Mouse (Mus musculus) CH12F3 (cell line): ENCODE measurements around the gene Sirt7.

Experiments
- in situ Hi-C: fragments of 300-500 bp; cut with MboI; formaldehyde crosslinking; loops from 2 replicates; pipeline ENCODE4 v1.14.3; 2020; ENCODE audit warnings: low sequenced_read_pairs

The Sirt7 gene

GRCm38 (mm10) chr11:120641255-120641654 is 16.2 kb upstream of the Sirt7 start:
- in situ Hi-C loops = no loop called here

- in situ Hi-C loops = no loop called here
These were observed 9.8 kb upstream of the Sirt7 start for GRCm38 (mm10) chr11:120634810-120635209.

- in situ Hi-C loops = no loop called here
These were observed 8.7 kb upstream of the Sirt7 start, which contains the start of gene Mafg for GRCm38 (mm10) chr11:120633520-120634343. Gene Mafg (minus strand): TSS chr11:120633600.

- in situ Hi-C loops = no loop called here
These were observed 7.8 kb upstream of the Sirt7 start for GRCm38 (mm10) chr11:120632559-120633519.

- in situ Hi-C loops = no loop called here
These were observed 6.8 kb upstream of the Sirt7 start for GRCm38 (mm10) chr11:120631726-120632448.

GRCm38 (mm10) chr11:120630881-120631725 is 6.1 kb upstream of the Sirt7 start:
- in situ Hi-C loops = no loop called here

GRCm38 (mm10) chr11:120630401-120630871 is 5.4 kb upstream of the Sirt7 start:
- in situ Hi-C loops = no loop called here

GRCm38 (mm10) chr11:120629911-120630310 is 4.9 kb upstream of the Sirt7 start:
- in situ Hi-C loops = no loop called here

- in situ Hi-C loops = no loop called here
These were observed 4.3 kb upstream of the Sirt7 start for GRCm38 (mm10) chr11:120629341-120629730.

GRCm38 (mm10) chr11:120628601-120629340 is 3.7 kb upstream of the Sirt7 start:
- in situ Hi-C loops = no loop called here

GRCm38 (mm10) chr11:120627468-120628300 is 2.6 kb upstream of the Sirt7 start:
- in situ Hi-C loops = no loop called here

- in situ Hi-C loops = no loop called here
These were observed 1.9 kb upstream of the Sirt7 start for GRCm38 (mm10) chr11:120626785-120627467.

GRCm38 (mm10) chr11:120624680-120625111 is 344 bp downstream of the Sirt7 start:
- in situ Hi-C loops = no loop called here

GRCm38 (mm10) chr11:120623961-120624679 is 920 bp downstream of the Sirt7 start:
- in situ Hi-C loops = no loop called here

GRCm38 (mm10) chr11:120622805-120623204 is 2.2 kb downstream of the Sirt7 start:
- in situ Hi-C loops = no loop called here

GRCm38 (mm10) chr11:120620195-120620594 is 4.8 kb downstream of the Sirt7 start:
- in situ Hi-C loops = no loop called here
